Mouse (Mus musculus): ENCODE measurements at regions not wholly inside any gene's neighbourhood (a gene's known extent, or its start where the extent isn't known, plus 50 kb on each side); places are given as distances from the start of the nearest gene placed in this dataset.
"Not testable (repeated sequence)": the region's sequence is repeated elsewhere in the genome, so short reads cannot be mapped to it uniquely, and the experiment has no call there.

- DNase-seq, result no peak
These were observed 75.3 kb downstream of the H60c start for GRCm38 (mm10) chr10:3192291-3192690.

GRCm38 (mm10) chr10:3188361-3188760, 79.2 kb downstream of the H60c start:
- DNase-seq, result no peak

- DNase-seq, result no peak
These were observed 87.5 kb downstream of the H60c start for GRCm38 (mm10) chr10:3180103-3180502.

- no peak for DNase-seq
These were observed 94.0 kb downstream of the H60c start for GRCm38 (mm10) chr10:3173601-3174000.

- not testable (repeated sequence) for DNase-seq
These were observed 94.6 kb downstream of the H60c start for GRCm38 (mm10) chr10:3172927-3173326.

GRCm38 (mm10) chr10:3172257-3172656, 95.3 kb downstream of the H60c start:
- DNase-seq, result no peak

- no peak for DNase-seq
These were observed 96.2 kb downstream of the H60c start for GRCm38 (mm10) chr10:3171366-3171765.

GRCm38 (mm10) chr10:3155542-3155941, 112.0 kb downstream of the H60c start:
- no peak for DNase-seq

GRCm38 (mm10) chr10:3148171-3148570, 119.4 kb downstream of the H60c start:
- no peak for DNase-seq

- DNase-seq, result no peak
These were observed 128.3 kb downstream of the H60c start for GRCm38 (mm10) chr10:3139306-3139705.

- DNase-seq, result peak; percentile 63
These were observed 140.1 kb downstream of the H60c start for GRCm38 (mm10) chr10:3127491-3127890.

- no peak for DNase-seq
These were observed 150.0 kb downstream of the H60c start for GRCm38 (mm10) chr10:3117451-3118070.

GRCm38 (mm10) chr10:3114421-3114820, 153.2 kb downstream of the H60c start:
- not testable (repeated sequence) for DNase-seq

GRCm38 (mm10) chr10:3107955-3108354, 159.6 kb downstream of the H60c start:
- not testable (repeated sequence) for DNase-seq

All from adrenal gland, adult 2 months (tissue).